Mouse (Mus musculus) midbrain, embryonic 10.5 days (tissue): ENCODE results near the gene Cep63. TPM values are rescaled to one million over a fixed set of nuclear protein-coding genes. Genes with fewer than 3 reads are reported as not detected.

Experiments
- DNase-seq: peaks from one replicate; pipeline ENCODE4 v3.0.0-alpha.2; 2017; ENCODE audit warnings: low spot score
- H3K27ac ChIP-seq: fragments of 300-500 bp; sonication (generic); replicated peaks from 2 replicates; pipeline ENCODE4 v1.5.1; 2016; ENCODE audit warnings: mild to moderate bottlenecking
- H3K27me3 ChIP-seq: fragments of 300-500 bp; sonication (generic); 2 replicates; pipeline ENCODE4 v1.6.1; 2016; ENCODE audit warnings: low read depth, mild to moderate bottlenecking; ENCODE audit not compliant: poor library complexity, severe bottlenecking
- H3K36me3 ChIP-seq: fragments of 300-500 bp; sonication (generic); 2 replicates; pipeline ENCODE4 v1.6.1; 2016; ENCODE audit warnings: mild to moderate bottlenecking, moderate library complexity
- H3K4me1 ChIP-seq: fragments of 300-500 bp; sonication (generic); 2 replicates; pipeline ENCODE4 v1.6.1; 2016
- H3K4me3 ChIP-seq: fragments of 300-500 bp; sonication (generic); 2 replicates; pipeline ENCODE4 v1.5.1; 2016; ENCODE audit warnings: mild to moderate bottlenecking, moderate library complexity
- H3K9me3 ChIP-seq: fragments of 300-500 bp; sonication (generic); replicated peaks from 2 replicates; pipeline ENCODE4 v1.6.1; 2016; ENCODE audit warnings: mild to moderate bottlenecking
- WGBS: fragments of 180-500 bp; shearing (Covaris S2); methylation state at CpG from one replicate; pipeline ENCODE4 v1.1.7; 2016; 5-methylcytosine and 5-hydroxymethylcytosine counted together
- polyA plus RNA-seq: library from polyadenylated mRNA; unstranded; fragments of >200 nt; fragmentation: Nextera tagmentation; extraction: Ambion mirVana; gene quantifications from 2 replicates; pipeline ENCODE4 v1.2.1, GENCODE M21; 2016

Cep63 gene
- polyA plus RNA-seq, 1 experiment from 2014 or later, result 54.1 TPM

- H3K27me3 ChIP-seq, result no peaks in the 10 kb centered on the region
- H3K4me3 ChIP-seq, result peak overlapping the region; percentile 28
- WGBS, result 20% methylated on average over 10 of the region's 10 CpGs
- H3K9me3 ChIP-seq, result no peaks in the 10 kb centered on the region
- H3K4me1 ChIP-seq, result peaks cover 46% of the 10 kb centered on the region
- peak; percentile 71 for DNase-seq
- H3K27ac ChIP-seq, result peak overlapping the region; percentile 79
- H3K36me3 ChIP-seq, result no peaks in the 10 kb centered on the region
These were observed 17.3 kb upstream of the Cep63 start for GRCm38 (mm10) chr9:102643486-102644101.

DNA sequence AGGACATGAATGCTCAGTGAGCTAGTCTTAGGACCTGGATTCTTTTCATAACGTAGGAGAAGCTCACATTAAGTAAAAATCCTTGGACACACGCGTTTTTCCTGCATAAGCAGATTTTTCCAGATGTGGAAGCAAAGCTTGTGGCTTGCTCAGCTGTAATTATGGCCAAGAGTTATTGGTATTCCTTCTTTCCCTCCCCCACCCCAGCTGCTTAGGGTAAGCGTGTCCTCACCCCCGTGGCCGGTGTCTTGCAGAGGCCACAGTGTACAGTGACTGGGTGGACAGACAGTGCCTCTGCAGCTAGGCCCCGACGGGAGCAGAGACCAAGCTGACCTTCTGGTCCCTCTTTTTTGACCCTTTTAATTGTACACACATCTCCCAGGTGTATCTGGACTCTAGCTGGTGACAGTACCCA, 16.7 kb upstream of the Cep63 start:
- H3K27me3 ChIP-seq, result no peaks in the 10 kb centered on the region
- DNase-seq, result peak; percentile 29
- WGBS, result 63% methylated on average over 8 of the region's 8 CpGs

DNA sequence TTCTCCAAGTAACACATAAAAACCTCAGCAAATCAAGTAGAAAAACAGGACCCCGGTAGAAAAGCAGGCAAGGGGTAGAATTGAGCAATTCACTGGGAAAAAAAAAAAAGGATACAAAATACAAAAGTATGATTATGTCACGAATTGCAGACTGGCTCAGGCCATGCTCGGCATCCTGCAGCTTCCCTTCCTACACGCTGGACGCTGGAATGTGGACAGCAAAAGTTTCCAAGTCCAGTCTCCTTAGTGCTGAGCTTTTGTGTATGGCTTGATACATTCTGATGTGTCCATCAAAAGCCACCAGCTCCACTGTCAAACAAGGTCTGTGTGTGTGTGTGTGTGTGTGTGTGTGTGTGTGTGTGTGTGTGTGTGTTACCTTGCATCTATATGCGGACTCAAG, 15.2 kb upstream of the Cep63 start:
- Histone ChIP-seq H3K4me1 (peaks cover 61% of the 10 kb centered on the region), H3K4me3 (no peak overlapping the region), H3K36me3 (no peaks in the 10 kb centered on the region), H3K9me3 (no peaks in the 10 kb centered on the region), H3K27me3 (no peaks in the 10 kb centered on the region), H3K27ac (no peak overlapping the region)
- no peak for DNase-seq
- WGBS, result 89% methylated on average over 6 of the region's 6 CpGs

More for the DNA sequence above, 16.7 kb upstream of the Cep63 start:
- H3K4me3 ChIP-seq, result 0 out of 2 replicates have a peak overlapping the region, but pooled peaks have one; percentile 28
- no peaks in the 10 kb centered on the region for H3K9me3 ChIP-seq
- peak overlapping the region; percentile 79 for H3K27ac ChIP-seq
- H3K36me3 ChIP-seq, result no peaks in the 10 kb centered on the region
- peaks cover 47% of the 10 kb centered on the region for H3K4me1 ChIP-seq

DNA sequence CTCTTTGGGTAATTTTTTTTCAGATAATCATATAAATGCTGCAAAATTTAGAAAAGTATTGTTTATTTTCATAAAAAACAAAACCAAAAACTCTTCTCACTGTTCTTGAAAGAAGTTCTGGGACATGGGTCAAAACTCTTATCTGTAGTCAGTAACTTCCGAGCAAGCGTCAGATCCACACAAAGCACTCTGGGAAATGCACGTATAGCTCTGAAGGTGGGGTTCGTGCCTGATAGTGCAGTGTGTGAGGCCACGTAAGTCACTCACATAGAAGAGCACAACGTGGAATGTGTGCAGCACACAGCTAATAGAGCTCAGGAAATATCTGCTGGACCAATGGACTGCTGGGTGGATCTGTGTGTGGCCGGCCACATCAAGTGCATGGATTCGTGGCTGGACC, 13.2 kb upstream of the Cep63 start:
- no peak for DNase-seq
- Histone ChIP-seq H3K4me1 (peaks cover 45% of the 10 kb centered on the region), H3K27ac (no peak overlapping the region)

DNA sequence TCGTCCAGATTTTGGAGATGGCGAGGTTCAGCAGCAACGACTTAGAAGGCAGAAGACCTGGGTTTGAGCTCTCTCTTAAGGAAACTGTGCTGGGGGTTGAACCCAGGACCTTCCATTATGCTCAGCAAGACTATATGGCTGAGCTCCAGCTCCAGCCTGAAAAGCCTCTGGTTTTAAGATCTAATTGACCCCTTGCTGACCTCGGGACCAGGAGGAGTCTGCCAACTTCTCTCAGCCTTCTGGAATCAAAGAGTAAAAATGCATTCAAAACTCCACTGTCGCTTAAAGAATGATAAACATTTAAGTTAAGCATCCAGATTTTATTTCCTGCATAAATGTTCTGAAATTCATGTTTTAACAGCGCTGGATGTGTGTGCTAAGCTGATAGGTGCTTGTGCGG, 12.6 kb upstream of the Cep63 start:
- H3K27me3 ChIP-seq, result no peaks in the 10 kb centered on the region
- no peaks in the 10 kb centered on the region for H3K9me3 ChIP-seq
- no peak overlapping the region for H3K4me3 ChIP-seq
- DNase-seq, result no peak
- H3K4me1 ChIP-seq, result peaks cover 39% of the 10 kb centered on the region
- H3K36me3 ChIP-seq, result peaks cover 11% of the 10 kb centered on the region
- H3K27ac ChIP-seq, result no peak overlapping the region
- whole genome bisulfite sequencing, result 79% methylated on average over 7 of the region's 7 CpGs

More for the DNA sequence above, 13.2 kb upstream of the Cep63 start:
- 92% methylated on average over 8 of the region's 8 CpGs for WGBS
- peaks cover 6% of the 10 kb centered on the region for H3K36me3 ChIP-seq
- H3K27me3 ChIP-seq, result no peaks in the 10 kb centered on the region
- H3K9me3 ChIP-seq, result no peaks in the 10 kb centered on the region
- no peak overlapping the region for H3K4me3 ChIP-seq

DNA sequence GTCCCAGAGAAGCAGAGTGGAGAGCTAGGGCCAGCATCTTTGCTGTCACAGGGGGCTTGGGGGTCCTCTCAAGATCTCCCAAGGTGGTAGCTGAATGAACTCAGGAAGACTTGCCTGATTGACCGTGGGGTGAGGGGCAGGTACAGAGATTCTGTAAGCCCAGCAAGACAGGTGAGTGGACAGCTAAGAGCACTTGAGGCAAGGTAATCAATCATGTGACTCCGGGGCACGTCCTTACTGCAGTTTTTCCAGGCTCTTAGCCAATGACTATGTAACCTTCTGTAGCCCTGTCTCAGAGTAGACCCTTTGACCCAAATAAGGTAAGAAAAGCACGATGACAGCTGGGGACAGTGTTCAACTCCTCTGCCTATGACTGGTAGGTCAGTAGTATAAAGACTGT, 10.8 kb upstream of the Cep63 start:
- Histone ChIP-seq H3K9me3 (no peaks in the 10 kb centered on the region), H3K36me3 (peaks cover 18% of the 10 kb centered on the region), H3K27me3 (no peaks in the 10 kb centered on the region), H3K27ac (peak overlapping the region; percentile 39), H3K4me3 (no peak overlapping the region), H3K4me1 (peaks cover 22% of the 10 kb centered on the region)
- DNase-seq, result no peak
- WGBS, result 83% methylated on average over 4 of the region's 4 CpGs

- H3K4me1 ChIP-seq, result peaks cover 22% of the 10 kb centered on the region
- WGBS, result 7% methylated on average over 4 of the region's 4 CpGs
- no peaks in the 10 kb centered on the region for H3K27me3 ChIP-seq
- H3K9me3 ChIP-seq, result no peaks in the 10 kb centered on the region
- peak overlapping the region; percentile 39; the same call in 1 of the 2 replicates for H3K27ac ChIP-seq
- peak; percentile 63 for DNase-seq
- no peak overlapping the region for H3K4me3 ChIP-seq
- H3K36me3 ChIP-seq, result peaks cover 23% of the 10 kb centered on the region
These were observed 10.2 kb upstream of the Cep63 start for GRCm38 (mm10) chr9:102636553-102636952.

GRCm38 (mm10) chr9:102634453-102634852, 8.1 kb upstream of the Cep63 start:
- 87% methylated on average over 8 of the region's 8 CpGs for WGBS

DNA sequence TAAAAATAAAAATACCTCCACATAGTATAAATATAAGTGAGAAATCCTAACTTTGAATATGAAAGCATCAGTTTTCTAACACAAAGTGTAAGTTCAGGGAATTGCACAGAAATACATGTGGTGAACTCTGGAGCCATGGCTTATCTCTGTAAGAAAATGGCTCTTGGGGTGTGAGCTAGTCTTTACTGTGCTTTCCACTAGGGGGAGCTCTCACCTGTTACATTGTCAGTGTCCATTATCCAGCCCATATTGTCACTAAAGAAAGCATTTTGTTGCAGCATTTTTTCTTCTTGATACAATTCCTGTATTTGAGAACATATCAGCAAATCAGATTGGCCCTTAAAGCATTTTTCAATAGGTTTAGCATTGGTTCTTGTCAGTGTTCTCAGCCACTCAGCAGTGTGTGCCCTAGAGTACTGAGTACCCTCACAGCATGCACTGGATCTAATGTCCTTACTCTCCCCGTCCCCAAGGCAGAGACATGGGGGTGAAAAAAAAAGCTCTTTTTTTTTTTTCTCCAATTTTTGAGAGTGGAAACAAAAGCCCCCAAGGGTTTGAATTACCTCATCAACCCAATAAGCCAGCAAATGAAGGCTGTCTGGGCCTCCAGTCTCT, 6.7 kb upstream of the Cep63 start:
- 59% methylated on average over 1 of the region's 1 CpGs for WGBS
- Histone ChIP-seq H3K9me3 (no peaks in the 10 kb centered on the region), H3K4me1 (peaks cover 14% of the 10 kb centered on the region), H3K27ac (0 out of 2 replicates have a peak overlapping the region, but pooled peaks have one; percentile 17), H3K27me3 (no peaks in the 10 kb centered on the region), H3K4me3 (no peak overlapping the region), H3K36me3 (peaks cover 43% of the 10 kb centered on the region)
- peak; percentile 51 for DNase-seq

More at GRCm38 (mm10) chr9:102634453-102634852, 8.1 kb upstream of the Cep63 start:
- Histone ChIP-seq H3K27ac (no peak overlapping the region), H3K27me3 (no peaks in the 10 kb centered on the region), H3K4me3 (no peak overlapping the region), H3K4me1 (peaks cover 22% of the 10 kb centered on the region), H3K9me3 (no peaks in the 10 kb centered on the region), H3K36me3 (peaks cover 43% of the 10 kb centered on the region)
- no peak for DNase-seq

DNA sequence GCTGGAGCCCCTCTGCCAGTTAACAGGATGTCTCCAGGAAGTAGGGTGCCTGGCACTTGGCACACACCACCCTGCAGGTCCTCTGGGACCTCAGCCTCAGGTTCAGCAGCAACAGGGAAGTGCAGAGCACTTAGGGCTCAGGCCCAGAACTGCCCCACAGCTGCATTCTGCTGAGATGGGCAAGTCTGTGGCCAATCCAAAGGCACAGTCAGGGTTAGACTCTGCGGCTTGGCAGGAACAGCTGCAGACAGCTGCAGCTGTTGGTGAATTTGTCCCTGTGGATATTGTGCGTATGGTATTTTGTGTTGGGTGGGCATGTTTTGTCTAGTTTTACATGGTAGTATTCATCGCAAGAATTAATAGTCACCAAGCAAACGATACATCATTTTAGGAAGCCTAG, 5.8 kb upstream of the Cep63 start:
- DNase-seq, result no peak
- Histone ChIP-seq H3K4me3 (no peak overlapping the region), H3K36me3 (peaks cover 43% of the 10 kb centered on the region), H3K9me3 (no peaks in the 10 kb centered on the region), H3K27ac (no peak overlapping the region), H3K27me3 (no peaks in the 10 kb centered on the region), H3K4me1 (peaks cover 15% of the 10 kb centered on the region)
- WGBS, result 92% methylated on average over 4 of the region's 4 CpGs

DNA sequence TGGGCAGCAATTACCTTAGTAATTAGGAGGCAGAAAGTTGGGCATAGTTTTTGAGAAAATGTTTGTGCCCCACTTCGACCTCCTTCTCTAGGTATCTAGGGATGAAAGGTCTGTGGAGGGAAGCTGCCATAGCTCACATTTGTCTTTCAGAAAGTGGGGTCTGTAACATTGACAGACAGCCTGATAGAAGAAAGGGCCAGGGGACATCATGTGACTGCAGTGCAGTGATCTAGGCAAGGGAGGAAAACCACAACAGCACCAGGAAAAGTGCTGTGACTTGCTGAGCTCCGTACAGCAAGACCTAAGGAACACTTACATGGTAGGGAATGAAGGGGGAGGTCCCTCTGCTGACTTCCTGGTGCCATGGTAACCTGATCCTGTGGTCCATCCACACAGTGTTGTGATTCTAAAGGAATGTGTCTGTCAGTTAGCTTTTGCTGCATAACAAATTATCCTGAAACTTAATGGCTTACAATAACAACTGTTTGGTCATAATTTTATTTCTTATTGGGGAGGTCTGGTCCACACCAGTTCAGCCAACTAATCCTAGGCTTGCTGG, 5.3 kb upstream of the Cep63 start:
- 76% methylated on average over 2 of the region's 2 CpGs for WGBS
- no peaks in the 10 kb centered on the region for H3K27me3 ChIP-seq
- no peak for DNase-seq
- H3K4me3 ChIP-seq, result no peak overlapping the region
- no peak overlapping the region for H3K27ac ChIP-seq
- H3K36me3 ChIP-seq, result peaks cover 43% of the 10 kb centered on the region
- H3K4me1 ChIP-seq, result peaks cover 14% of the 10 kb centered on the region
- no peaks in the 10 kb centered on the region for H3K9me3 ChIP-seq

DNA sequence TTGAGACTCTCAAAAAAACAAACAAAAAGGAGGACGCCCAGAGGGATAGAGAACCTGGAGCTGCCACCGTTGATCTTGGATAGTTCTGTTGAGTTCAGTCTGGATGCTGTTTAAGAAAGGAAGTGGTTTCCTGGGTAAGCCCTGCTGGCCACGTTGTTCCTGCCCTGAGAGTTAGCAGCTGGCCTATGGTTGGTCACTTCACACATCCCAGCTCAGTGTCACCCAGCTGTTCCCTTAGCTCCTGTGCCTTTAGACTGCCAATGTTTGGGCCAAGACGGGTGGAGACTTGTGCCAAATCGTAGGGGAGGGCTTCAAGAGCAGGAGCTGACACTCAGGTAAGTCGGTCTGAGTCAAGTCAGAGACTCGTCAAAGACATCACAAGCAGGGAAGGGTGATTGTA, 2.7 kb upstream of the Cep63 start:
- no peak overlapping the region for H3K27ac ChIP-seq
- no peaks in the 10 kb centered on the region for H3K9me3 ChIP-seq
- no peaks in the 10 kb centered on the region for H3K27me3 ChIP-seq
- DNase-seq, result no peak
- H3K36me3 ChIP-seq, result peaks cover 32% of the 10 kb centered on the region
- 73% methylated on average over 7 of the region's 7 CpGs for WGBS
- H3K4me3 ChIP-seq, result no peak overlapping the region
- peaks cover 27% of the 10 kb centered on the region for H3K4me1 ChIP-seq

GRCm38 (mm10) chr9:102627442-102627841, 1.1 kb upstream of the Cep63 start:
- 93% methylated on average over 7 of the region's 7 CpGs for WGBS
- peak overlapping the region; percentile 100 for H3K27ac ChIP-seq
- peak overlapping the region; percentile 86 for H3K4me3 ChIP-seq
- no peak for DNase-seq
- peaks cover 28% of the 10 kb centered on the region for H3K36me3 ChIP-seq
- no peaks in the 10 kb centered on the region for H3K27me3 ChIP-seq
- H3K9me3 ChIP-seq, result no peaks in the 10 kb centered on the region
- peaks cover 27% of the 10 kb centered on the region for H3K4me1 ChIP-seq
